Comparison of ENCODE assay signal across 15 mouse cellular contexts in genomic region chr8:3502217-3502616, GRCm38 (mm10). TPM values are rescaled to one million over a fixed set of nuclear protein-coding genes. Genes with fewer than 3 reads are reported as not detected.
DNase-seq lines count a peak whose midpoint lies in the region; ATAC-seq and TF ChIP-seq lines count a peak whose summit lies in the region.
"Had no signal": no experiment of that assay in that cellular context is flagged by ENCODE, and none has a peak within 500 bp of the region (broad histone marks: within the 10 kb centered on the region; RNA-seq: fewer than 3 reads in every experiment).

No protein-coding gene starts in this region.

- TF ChIP-seq EP300 in liver, postnatal 0 days (IDR thresholded peaks at IDR 0.05; ENCODE audit: low read depth), result no peak

- ATAC-seq in midbrain, embryonic 13.5 days, result no peak
- no peak for ATAC-seq in midbrain, postnatal 0 days (ENCODE audit: low FRiP score)
- no peak for ATAC-seq in liver, postnatal 0 days
- no peak for ATAC-seq in heart, embryonic 11.5 days (replicated peaks; ENCODE audit: insufficient number of reproducible peaks, low FRiP score, low TSS enrichment)

- no peak overlapping the region for H3K27ac ChIP-seq in midbrain, embryonic 13.5 days
- no peak overlapping the region for H3K27ac ChIP-seq in midbrain, postnatal 0 days (ENCODE audit: low read depth, low read length)
- H3K27ac ChIP-seq in embryonic facial prominence, embryonic 10.5 days (replicated peaks), result no peak overlapping the region
- H3K27ac ChIP-seq in liver, postnatal 0 days (ENCODE audit: low read depth), result no peak overlapping the region
- no peak overlapping the region for H3K27ac ChIP-seq in heart, embryonic 11.5 days (ENCODE audit: low read depth, low read length)
- H3K27ac ChIP-seq: heart, adult 2 months; stomach, embryonic 15.5 days had no signal

- H3K4me3 ChIP-seq in midbrain, embryonic 13.5 days (replicated peaks), result no peak overlapping the region
- H3K4me3 ChIP-seq in midbrain, postnatal 0 days (ENCODE audit: low read depth, low read length), result no peak overlapping the region
- 0 out of 2 replicates have a peak overlapping the region, but pooled peaks have one; percentile 11 for H3K4me3 ChIP-seq in embryonic facial prominence, embryonic 10.5 days
- no peak overlapping the region for H3K4me3 ChIP-seq in liver, postnatal 0 days (ENCODE audit: low read depth, low read length)
- no peak overlapping the region for H3K4me3 ChIP-seq in heart, embryonic 11.5 days (ENCODE audit: low read depth, low read length)
- H3K4me3 ChIP-seq: heart, adult 2 months; stomach, embryonic 15.5 days had no signal

- H3K4me2 ChIP-seq in midbrain, embryonic 13.5 days (replicated peaks), result no peak overlapping the region
- H3K4me2 ChIP-seq in midbrain, postnatal 0 days (ENCODE audit: low read depth, low read length, poor library complexity, severe bottlenecking), result no peak overlapping the region
- no peak overlapping the region for H3K4me2 ChIP-seq in liver, postnatal 0 days (ENCODE audit: low read depth, low read length)
- no peak overlapping the region for H3K4me2 ChIP-seq in heart, embryonic 11.5 days
- H3K4me2 ChIP-seq: midbrain, embryonic 11.5 days had no signal

- no peak for TF ChIP-seq CTCF in midbrain, postnatal 0 days (IDR thresholded peaks at IDR 0.05)
- no peak for TF ChIP-seq CTCF in liver, postnatal 0 days (IDR thresholded peaks at IDR 0.05; ENCODE audit: low read depth)

- WGBS in midbrain, embryonic 13.5 days, result 83% methylated on average over 4 of the region's 4 CpGs
- 75% methylated on average over 4 of the region's 4 CpGs for WGBS in midbrain, postnatal 0 days
- whole genome bisulfite sequencing in embryonic facial prominence, embryonic 10.5 days, result 71% methylated on average over 4 of the region's 4 CpGs
- 58% methylated on average over 4 of the region's 4 CpGs for WGBS in liver, postnatal 0 days (ENCODE audit: insufficient replicate concordance)
- 78% methylated on average over 4 of the region's 4 CpGs for WGBS in heart, embryonic 11.5 days (ENCODE audit: insufficient replicate concordance)

- peaks cover 23% of the 10 kb centered on the region for H3K36me3 ChIP-seq in midbrain, embryonic 13.5 days
- peaks cover 14% of the 10 kb centered on the region; the same call in 1 of the 2 replicates for H3K36me3 ChIP-seq in midbrain, postnatal 0 days (ENCODE audit: insufficient read depth, low read length)
- peaks cover 37% of the 10 kb centered on the region for H3K36me3 ChIP-seq in embryonic facial prominence, embryonic 10.5 days (replicated peaks)
- peaks cover 15% of the 10 kb centered on the region; the same call in 1 of the 2 replicates for H3K36me3 ChIP-seq in liver, postnatal 0 days (replicated peaks; ENCODE audit: insufficient read depth, low read length)
- 0 out of 2 replicates have a peak, but pooled peaks cover 4% of the 10 kb centered on the region for H3K36me3 ChIP-seq in heart, embryonic 11.5 days (ENCODE audit: control insufficient read depth, insufficient read depth, low read length)

- H3K27me3 ChIP-seq in midbrain, embryonic 13.5 days, result no peaks in the 10 kb centered on the region
- no peaks in the 10 kb centered on the region for H3K27me3 ChIP-seq in midbrain, postnatal 0 days (ENCODE audit: insufficient read depth, low read length)
- H3K27me3 ChIP-seq in embryonic facial prominence, embryonic 10.5 days (replicated peaks; ENCODE audit: low read depth, poor library complexity, severe bottlenecking), result no peaks in the 10 kb centered on the region
- no peaks in the 10 kb centered on the region for H3K27me3 ChIP-seq in liver, postnatal 0 days (ENCODE audit: insufficient read depth, low read length)
- H3K27me3 ChIP-seq in heart, embryonic 11.5 days (ENCODE audit: control insufficient read depth, insufficient read depth, low read length), result no peaks in the 10 kb centered on the region
- H3K27me3 ChIP-seq: stomach, embryonic 15.5 days had no signal

- H3K4me1 ChIP-seq in midbrain, embryonic 13.5 days (replicated peaks), result peaks cover 32% of the 10 kb centered on the region
- peaks cover 9% of the 10 kb centered on the region; the same call in 1 of the 2 replicates for H3K4me1 ChIP-seq in midbrain, postnatal 0 days (ENCODE audit: insufficient read depth, low read length)
- H3K4me1 ChIP-seq in embryonic facial prominence, embryonic 10.5 days, result peaks cover 19% of the 10 kb centered on the region
- peaks cover 22% of the 10 kb centered on the region for H3K4me1 ChIP-seq in liver, postnatal 0 days (ENCODE audit: insufficient read depth)
- peaks cover 9% of the 10 kb centered on the region; the same call in 1 of the 2 replicates for H3K4me1 ChIP-seq in heart, embryonic 11.5 days (ENCODE audit: control insufficient read depth, insufficient read depth, low read length)

- 0 out of 2 replicates have a peak overlapping the region, but pooled peaks have one; percentile 20 for H3K9ac ChIP-seq in midbrain, embryonic 13.5 days (replicated peaks)
- no peak overlapping the region for H3K9ac ChIP-seq in midbrain, postnatal 0 days (replicated peaks; ENCODE audit: low read length, poor library complexity, severe bottlenecking)
- peak overlapping the region; percentile 41 for H3K9ac ChIP-seq in liver, postnatal 0 days (replicated peaks)
- H3K9ac ChIP-seq in heart, embryonic 11.5 days (ENCODE audit: low read depth, low read length), result no peak overlapping the region
- H3K9ac ChIP-seq: stomach, embryonic 15.5 days had no signal

- peak; percentile 50 to 62 for DNase-seq in layer of hippocampus, adult 18-20 months (ENCODE audit: low spot score in 2 of 2)
- DNase-seq in layer of hippocampus, adult 9-10 months (ENCODE audit: low spot score), result no peak
- no peak for DNase-seq in midbrain, postnatal 0 days (ENCODE audit: low spot score)
- DNase-seq in embryonic facial prominence, embryonic 10.5 days (ENCODE audit: low spot score), result no peak
- no peak for DNase-seq in liver, postnatal 0 days
- DNase-seq: adrenal gland, postnatal 36 days; cerebellum, adult 11-12 months; heart, adult 2 months; heart, postnatal 4 days; lung, adult 18-20 months had no signal

- no peaks in the 10 kb centered on the region for H3K9me3 ChIP-seq in midbrain, embryonic 13.5 days
- no peaks in the 10 kb centered on the region for H3K9me3 ChIP-seq in midbrain, postnatal 0 days (ENCODE audit: low read length)
- H3K9me3 ChIP-seq in embryonic facial prominence, embryonic 10.5 days, result no peaks in the 10 kb centered on the region
- H3K9me3 ChIP-seq in liver, postnatal 0 days (ENCODE audit: low read length), result no peaks in the 10 kb centered on the region
- no peaks in the 10 kb centered on the region for H3K9me3 ChIP-seq in heart, embryonic 11.5 days (replicated peaks; ENCODE audit: control insufficient read depth, low read length)
- H3K9me3 ChIP-seq: stomach, embryonic 15.5 days had no signal

RNA-seq across cellular contexts. Expression of gene Mcoln1, which starts 2.0 kb away (rescaled TPM):
- total RNA-seq in layer of hippocampus, adult 18-20 months (2021), result 10 to 100 TPM; 76.0 to 77.3 TPM
- 93.4 and 99.6 TPM in 2 replicates for polyA plus RNA-seq in midbrain, embryonic 13.5 days (2015; fragmentation: Nextera tagmentation; extraction: Ambion mirVana)
- 93.8 and 116 TPM in 2 replicates for total RNA-seq in midbrain, postnatal 0 days (2014; rRNA removed)
- polyA plus RNA-seq in midbrain, postnatal 0 days (2015; fragmentation: Nextera tagmentation; extraction: Ambion mirVana), result 108 and 117 TPM in 2 replicates
- polyA plus RNA-seq in embryonic facial prominence, embryonic 10.5 days (2016; fragmentation: Nextera tagmentation; extraction: Ambion mirVana), result 63.2 and 65.0 TPM in 2 replicates
- 19.9 and 20.6 TPM in 2 replicates for polyA plus RNA-seq in liver, postnatal 0 days (2015; fragmentation: Nextera tagmentation; extraction: Ambion mirVana)
- polyA plus RNA-seq in heart, embryonic 11.5 days (2014; fragmentation: Nextera tagmentation; extraction: Ambion mirVana), result 31.3 and 48.1 TPM in 2 replicates

RNA-seq across cellular contexts. Expression of gene Zfp358, which starts 9.3 kb away (rescaled TPM):
- total RNA-seq in layer of hippocampus, adult 18-20 months (2021), result 10 to 100 TPM; 30.9 to 31.2 TPM
- polyA plus RNA-seq in midbrain, embryonic 13.5 days (2015; fragmentation: Nextera tagmentation; extraction: Ambion mirVana), result 85.1 and 90.0 TPM in 2 replicates
- 85.5 and 106 TPM in 2 replicates for total RNA-seq in midbrain, postnatal 0 days (2014; rRNA removed)
- polyA plus RNA-seq in midbrain, postnatal 0 days (2015; fragmentation: Nextera tagmentation; extraction: Ambion mirVana), result 57.1 and 58.3 TPM in 2 replicates
- polyA plus RNA-seq in embryonic facial prominence, embryonic 10.5 days (2016; fragmentation: Nextera tagmentation; extraction: Ambion mirVana), result 68.4 and 70.8 TPM in 2 replicates
- 4.9 and 6.3 TPM in 2 replicates for polyA plus RNA-seq in liver, postnatal 0 days (2015; fragmentation: Nextera tagmentation; extraction: Ambion mirVana)
- polyA plus RNA-seq in heart, embryonic 11.5 days (2014; fragmentation: Nextera tagmentation; extraction: Ambion mirVana), result 11.5 and 19.7 TPM in 2 replicates

RNA-seq across cellular contexts. Expression of gene Pnpla6, which starts 13.0 kb away (rescaled TPM):
- total RNA-seq in layer of hippocampus, adult 18-20 months (2021), result 10 to 100 TPM; 71.8 to 76.2 TPM
- 33.0 and 34.1 TPM in 2 replicates for polyA plus RNA-seq in midbrain, embryonic 13.5 days (2015; fragmentation: Nextera tagmentation; extraction: Ambion mirVana)
- total RNA-seq in midbrain, postnatal 0 days (2014; rRNA removed), result 57.0 and 57.5 TPM in 2 replicates
- 35.5 and 36.8 TPM in 2 replicates for polyA plus RNA-seq in midbrain, postnatal 0 days (2015; fragmentation: Nextera tagmentation; extraction: Ambion mirVana)
- 20.7 and 24.8 TPM in 2 replicates for polyA plus RNA-seq in embryonic facial prominence, embryonic 10.5 days (2016; fragmentation: Nextera tagmentation; extraction: Ambion mirVana)
- polyA plus RNA-seq in liver, postnatal 0 days (2015; fragmentation: Nextera tagmentation; extraction: Ambion mirVana), result 6.4 TPM in 2 replicates
- 14.0 and 15.9 TPM in 2 replicates for polyA plus RNA-seq in heart, embryonic 11.5 days (2014; fragmentation: Nextera tagmentation; extraction: Ambion mirVana)

RNA-seq across cellular contexts. Expression of gene Tex45, which starts 31.6 kb away (rescaled TPM):
- total RNA-seq in layer of hippocampus, adult 18-20 months (2021), result under 1 TPM in 1 of 2 experiments, not detected in 1; 0.20 TPM
- polyA plus RNA-seq in midbrain, embryonic 13.5 days (2015; fragmentation: Nextera tagmentation; extraction: Ambion mirVana), result 0.17 and 0.23 TPM in 2 replicates
- total RNA-seq in midbrain, postnatal 0 days (2014; rRNA removed), result 0.47 and 0.55 TPM in 2 replicates
- polyA plus RNA-seq in midbrain, postnatal 0 days (2015; fragmentation: Nextera tagmentation; extraction: Ambion mirVana), result 0.64 and 0.68 TPM in 2 replicates
- 0.10 TPM in 1 of 2 replicates, not detected in the other for polyA plus RNA-seq in embryonic facial prominence, embryonic 10.5 days (2016; fragmentation: Nextera tagmentation; extraction: Ambion mirVana)
- not detected in 2 replicates for polyA plus RNA-seq in liver, postnatal 0 days (2015; fragmentation: Nextera tagmentation; extraction: Ambion mirVana)
- polyA plus RNA-seq in heart, embryonic 11.5 days (2014; fragmentation: Nextera tagmentation; extraction: Ambion mirVana), result not detected in 2 replicates
- total RNA-seq: adrenal gland, postnatal 36 days had no signal
- polyA plus RNA-seq: heart, adult 2 months; kidney, embryonic 14.5 days; stomach, embryonic 15.5 days had no signal

RNA-seq across cellular contexts. Expression of gene Pex11g, which starts 34.7 kb away (rescaled TPM):
- 1 to 10 TPM in 1 of 2 experiments, under 1 TPM in 1; 0.97 to 1.7 TPM for total RNA-seq in layer of hippocampus, adult 18-20 months (2021)
- polyA plus RNA-seq in midbrain, embryonic 13.5 days (2015; fragmentation: Nextera tagmentation; extraction: Ambion mirVana), result 4.4 and 5.3 TPM in 2 replicates
- 1.8 and 2.2 TPM in 2 replicates for total RNA-seq in midbrain, postnatal 0 days (2014; rRNA removed)
- polyA plus RNA-seq in midbrain, postnatal 0 days (2015; fragmentation: Nextera tagmentation; extraction: Ambion mirVana), result 3.1 and 3.6 TPM in 2 replicates
- polyA plus RNA-seq in embryonic facial prominence, embryonic 10.5 days (2016; fragmentation: Nextera tagmentation; extraction: Ambion mirVana), result 4.1 and 4.8 TPM in 2 replicates
- 14.8 and 14.9 TPM in 2 replicates for polyA plus RNA-seq in liver, postnatal 0 days (2015; fragmentation: Nextera tagmentation; extraction: Ambion mirVana)
- polyA plus RNA-seq in heart, embryonic 11.5 days (2014; fragmentation: Nextera tagmentation; extraction: Ambion mirVana), result 2.7 and 3.1 TPM in 2 replicates

Comparison
In these comparisons a context has a peak if more than half of its experiments do, and no peak if none do; other contexts are left out.
1. DNase-seq: peak in layer of hippocampus, adult 18-20 months (2 of 2); none in layer of hippocampus, adult 9-10 months (single experiment), midbrain, postnatal 0 days (single experiment), embryonic facial prominence, embryonic 10.5 days (single experiment) and liver, postnatal 0 days (single experiment).
2. H3K9ac ChIP-seq: peak in midbrain, embryonic 13.5 days (single experiment) and liver, postnatal 0 days (single experiment); none in midbrain, postnatal 0 days (single experiment) and heart, embryonic 11.5 days (single experiment).